In the genomic region with DNA sequence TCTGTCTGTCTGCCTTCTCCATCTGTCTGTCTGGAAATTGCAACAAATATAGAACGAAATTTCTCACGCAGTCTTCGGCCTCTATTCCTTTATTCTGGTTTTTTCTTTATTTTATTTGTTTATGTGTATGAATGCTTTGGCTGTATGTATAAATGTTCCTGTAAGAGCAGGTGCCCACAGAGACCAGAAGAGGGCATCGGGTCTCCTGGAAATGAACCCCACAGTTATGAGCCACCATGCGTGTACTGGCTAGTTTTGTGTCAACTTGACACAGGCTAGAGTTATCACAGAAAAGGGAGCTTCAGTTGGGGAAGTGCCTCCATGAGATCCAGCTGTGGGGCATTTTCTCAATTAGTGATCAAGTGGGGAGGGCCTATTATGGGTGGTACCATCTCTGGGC, we compare ENCODE assay signal across 11 mouse cellular contexts. TPM values are rescaled to one million over a fixed set of nuclear protein-coding genes. Genes with fewer than 3 reads are reported as not detected.
DNase-seq lines count a peak whose midpoint lies in the region; ATAC-seq and TF ChIP-seq lines count a peak whose summit lies in the region.
"Had no signal": no experiment of that assay in that cellular context is flagged by ENCODE, and none has a peak within 500 bp of the region (broad histone marks: within the 10 kb centered on the region; RNA-seq: fewer than 3 reads in every experiment).

No protein-coding gene starts in this region.

- no peak for TF ChIP-seq EP300 in lung, postnatal 0 days (IDR thresholded peaks at IDR 0.05)
- TF ChIP-seq EP300 in stomach, postnatal 0 days (optimal IDR thresholded peaks at IDR 0.05) = no peak

- TF ChIP-seq CTCF in lung, postnatal 0 days (IDR thresholded peaks at IDR 0.05) = peak; percentile 23
- peak; percentile 43 for TF ChIP-seq CTCF in forebrain, postnatal 0 days (IDR thresholded peaks at IDR 0.05; ENCODE audit: low read depth)
- peak; percentile 56 for TF ChIP-seq CTCF in stomach, postnatal 0 days (IDR thresholded peaks at IDR 0.05; ENCODE audit: low read depth)

- no peak overlapping the region for H3K27ac ChIP-seq in lung, postnatal 0 days (ENCODE audit: low read length)
- peak overlapping the region; percentile 85 for H3K27ac ChIP-seq in forebrain, postnatal 0 days (ENCODE audit: low read depth, low read length)
- peak overlapping the region; percentile 42; the same call in 1 of the 2 replicates for H3K27ac ChIP-seq in liver, embryonic 15.5 days (replicated peaks)
- peak overlapping the region; percentile 81 for H3K27ac ChIP-seq in stomach, postnatal 0 days (replicated peaks)

- H3K4me2 ChIP-seq in lung, postnatal 0 days (replicated peaks; ENCODE audit: low read depth, low read length) = no peak overlapping the region
- no peak overlapping the region for H3K4me2 ChIP-seq in forebrain, postnatal 0 days (ENCODE audit: low read depth)
- H3K4me2 ChIP-seq in liver, embryonic 15.5 days = no peak overlapping the region
- no peak overlapping the region for H3K4me2 ChIP-seq in stomach, postnatal 0 days (replicated peaks; ENCODE audit: low read depth)
- H3K4me2 ChIP-seq: kidney, embryonic 15.5 days had no signal

- ATAC-seq in lung, postnatal 0 days = no peak
- ATAC-seq in forebrain, postnatal 0 days = peak; percentile 33; the same call in 1 of the 2 replicates
- no peak for ATAC-seq in liver, embryonic 15.5 days (ENCODE audit: insufficient read depth)
- ATAC-seq in stomach, postnatal 0 days (ENCODE audit: low FRiP score, low TSS enrichment) = no peak
- ATAC-seq: Patski had no signal

- no peaks in the 10 kb centered on the region for H3K4me1 ChIP-seq in lung, postnatal 0 days (ENCODE audit: insufficient read depth, low read depth, low read length)
- H3K4me1 ChIP-seq in forebrain, postnatal 0 days (ENCODE audit: insufficient read depth) = peaks cover 9% of the 10 kb centered on the region; the same call in 1 of the 2 replicates
- peaks cover 46% of the 10 kb centered on the region for H3K4me1 ChIP-seq in liver, embryonic 15.5 days (replicated peaks)
- H3K4me1 ChIP-seq in stomach, postnatal 0 days (replicated peaks; ENCODE audit: control insufficient read depth, insufficient read depth) = 0 out of 2 replicates have a peak, but pooled peaks cover 2% of the 10 kb centered on the region

- no peak overlapping the region for H3K4me3 ChIP-seq in lung, postnatal 0 days (ENCODE audit: low read depth, low read length)
- H3K4me3 ChIP-seq in forebrain, postnatal 0 days (ENCODE audit: low read depth, low read length) = no peak overlapping the region
- H3K4me3 ChIP-seq in liver, embryonic 15.5 days (replicated peaks) = no peak overlapping the region
- no peak overlapping the region for H3K4me3 ChIP-seq in stomach, postnatal 0 days (ENCODE audit: low read depth, low read length)
- H3K4me3 ChIP-seq: erythroblast, embryonic 14.5 days; kidney, embryonic 15.5 days had no signal

- WGBS in lung, postnatal 0 days = 87% methylated on average over 5 of the region's 5 CpGs
- 37% methylated on average over 5 of the region's 5 CpGs for WGBS in forebrain, postnatal 0 days
- WGBS in liver, embryonic 15.5 days (ENCODE audit: insufficient replicate concordance) = 83% methylated on average over 5 of the region's 5 CpGs
- WGBS in stomach, postnatal 0 days = 82% methylated on average over 5 of the region's 5 CpGs

- H3K27me3 ChIP-seq in lung, postnatal 0 days (replicated peaks; ENCODE audit: insufficient read depth, low read length) = no peaks in the 10 kb centered on the region
- no peaks in the 10 kb centered on the region for H3K27me3 ChIP-seq in forebrain, postnatal 0 days (ENCODE audit: insufficient read depth, low read length)
- H3K27me3 ChIP-seq in liver, embryonic 15.5 days = no peaks in the 10 kb centered on the region
- H3K27me3 ChIP-seq in stomach, postnatal 0 days (ENCODE audit: control insufficient read depth, insufficient read depth, low read length) = no peaks in the 10 kb centered on the region
- H3K27me3 ChIP-seq: kidney, embryonic 15.5 days; Patski had no signal

- no peak for DNase-seq in lung, postnatal 0 days (ENCODE audit: low spot score)
- no peak for DNase-seq in lung, postnatal 4 days
- no peak for DNase-seq in forebrain, postnatal 0 days
- DNase-seq in stomach, postnatal 0 days (ENCODE audit: low spot score) = no peak
- no peak for DNase-seq in kidney, adult 11 months
- DNase-seq in ovary, postnatal 10 days (ENCODE audit: low spot score) = no peak
- DNase-seq: lung, adult 18-20 months had no signal

- H3K36me3 ChIP-seq in lung, postnatal 0 days (ENCODE audit: insufficient read depth, low read length) = no peaks in the 10 kb centered on the region
- H3K36me3 ChIP-seq in forebrain, postnatal 0 days (ENCODE audit: insufficient read depth) = no peaks in the 10 kb centered on the region
- no peaks in the 10 kb centered on the region for H3K36me3 ChIP-seq in liver, embryonic 15.5 days (replicated peaks)
- H3K36me3 ChIP-seq in stomach, postnatal 0 days (ENCODE audit: control insufficient read depth, insufficient read depth, low read length) = no peaks in the 10 kb centered on the region
- H3K36me3 ChIP-seq: kidney, embryonic 15.5 days had no signal

- H3K9ac ChIP-seq in lung, postnatal 0 days (replicated peaks; ENCODE audit: low read depth) = no peak overlapping the region
- no peak overlapping the region for H3K9ac ChIP-seq in forebrain, postnatal 0 days
- no peak overlapping the region for H3K9ac ChIP-seq in liver, embryonic 15.5 days
- 0 out of 2 replicates have a peak overlapping the region, but pooled peaks have one; percentile 43 for H3K9ac ChIP-seq in stomach, postnatal 0 days (ENCODE audit: low read length)
- H3K9ac ChIP-seq: kidney, embryonic 15.5 days had no signal

- H3K9me3 ChIP-seq in lung, postnatal 0 days (ENCODE audit: low read length) = no peaks in the 10 kb centered on the region
- H3K9me3 ChIP-seq in forebrain, postnatal 0 days (ENCODE audit: low read length) = no peaks in the 10 kb centered on the region
- H3K9me3 ChIP-seq in liver, embryonic 15.5 days (replicated peaks) = no peaks in the 10 kb centered on the region
- H3K9me3 ChIP-seq in stomach, postnatal 0 days (ENCODE audit: control insufficient read depth, low read length) = no peaks in the 10 kb centered on the region
- H3K9me3 ChIP-seq: kidney, embryonic 15.5 days had no signal

RNA-seq across cellular contexts. Expression of gene Vps37b, which starts 11.9 kb away (rescaled TPM):
- polyA plus RNA-seq in lung, postnatal 0 days (2015; fragmentation: Nextera tagmentation; extraction: Ambion mirVana) = 28.5 and 31.0 TPM in 2 replicates
- total RNA-seq in forebrain, postnatal 0 days (2014; rRNA removed) = 62.0 and 62.2 TPM in 2 replicates
- 76.5 and 90.8 TPM in 2 replicates for polyA plus RNA-seq in forebrain, postnatal 0 days (2015; fragmentation: Nextera tagmentation; extraction: Ambion mirVana)
- 16.5 and 17.3 TPM in 2 replicates for polyA plus RNA-seq in liver, embryonic 15.5 days (2015; fragmentation: Nextera tagmentation; extraction: Ambion mirVana)
- 31.0 and 35.8 TPM in 2 replicates for polyA plus RNA-seq in stomach, postnatal 0 days (2015; fragmentation: Nextera tagmentation; extraction: Ambion mirVana)

RNA-seq across cellular contexts. Expression of gene Abcb9, which starts 51.6 kb away (rescaled TPM):
- polyA plus RNA-seq in lung, postnatal 0 days (2015; fragmentation: Nextera tagmentation; extraction: Ambion mirVana) = 2.6 and 3.1 TPM in 2 replicates
- total RNA-seq in forebrain, postnatal 0 days (2014; rRNA removed) = 24.9 and 25.0 TPM in 2 replicates
- polyA plus RNA-seq in forebrain, postnatal 0 days (2015; fragmentation: Nextera tagmentation; extraction: Ambion mirVana) = 13.9 and 19.7 TPM in 2 replicates
- 6.1 and 7.1 TPM in 2 replicates for polyA plus RNA-seq in liver, embryonic 15.5 days (2015; fragmentation: Nextera tagmentation; extraction: Ambion mirVana)
- 7.7 and 8.2 TPM in 2 replicates for polyA plus RNA-seq in stomach, postnatal 0 days (2015; fragmentation: Nextera tagmentation; extraction: Ambion mirVana)
